8 mouse cellular contexts compared by ENCODE assay signal in the genomic region with DNA sequence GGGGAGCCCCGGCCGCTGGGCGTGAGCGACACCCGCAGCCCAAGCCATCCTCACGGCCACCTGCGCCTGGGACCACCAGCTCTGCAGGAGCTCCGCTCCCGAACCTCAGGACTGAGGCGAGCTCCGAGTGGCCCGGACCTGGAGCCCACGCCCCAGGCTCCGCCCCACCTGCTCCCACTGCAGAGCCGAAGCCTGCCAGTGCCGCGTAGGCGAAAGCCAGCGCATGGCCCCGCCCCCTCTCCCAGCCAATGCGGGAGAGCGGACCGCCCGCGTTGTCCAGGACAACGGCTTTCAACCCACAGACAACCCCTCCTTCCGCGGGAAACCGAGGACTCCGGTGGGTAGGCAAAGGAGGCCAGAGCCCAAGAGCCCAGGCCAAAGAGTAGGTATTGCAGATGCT. TPM values are rescaled to one million over a fixed set of nuclear protein-coding genes. Genes with fewer than 3 reads are reported as not detected.
A peak's percentile ranks its signal among the peaks of the same experiment; 100 is the strongest.
DNase-seq lines count a peak whose midpoint lies in the region; ATAC-seq and TF ChIP-seq lines count a peak whose summit lies in the region.

No protein-coding gene starts in this region.

- no peaks in the 10 kb centered on the region for H3K9me3 ChIP-seq in heart, embryonic 13.5 days
- H3K9me3 ChIP-seq in kidney, postnatal 0 days (replicated peaks; ENCODE audit: low read length): no peaks in the 10 kb centered on the region

- H3K4me3 ChIP-seq in bone marrow macrophage, adult 2 months (ENCODE audit: insufficient read depth, low read length): peak overlapping the region; percentile 74
- H3K4me3 ChIP-seq in embryonic fibroblast, embryonic 13.5 days (ENCODE audit: insufficient read depth, low read length): peak overlapping the region; percentile 97
- H3K4me3 ChIP-seq in heart, embryonic 13.5 days: peak overlapping the region; percentile 96
- H3K4me3 ChIP-seq in kidney, postnatal 0 days (replicated peaks; ENCODE audit: low read depth, low read length): peak overlapping the region; percentile 46
- peak overlapping the region; percentile 71; the same call in 1 of the 2 replicates for H3K4me3 ChIP-seq in liver, adult 2 months (ENCODE audit: insufficient read depth, low read depth, low read length)
- H3K4me3 ChIP-seq in myocyte: peak overlapping the region; percentile 78

- peaks cover 35% of the 10 kb centered on the region for H3K4me1 ChIP-seq in bone marrow macrophage, adult 2 months (ENCODE audit: control insufficient read depth, insufficient read depth, low read length)
- H3K4me1 ChIP-seq in embryonic fibroblast, embryonic 13.5 days (ENCODE audit: control insufficient read depth, insufficient read depth, low read length): peaks cover 9% of the 10 kb centered on the region; the same call in 1 of the 2 replicates
- peaks cover 50% of the 10 kb centered on the region for H3K4me1 ChIP-seq in heart, embryonic 13.5 days
- H3K4me1 ChIP-seq in kidney, postnatal 0 days (replicated peaks; ENCODE audit: insufficient read depth, low read length): peaks cover 29% of the 10 kb centered on the region
- H3K4me1 ChIP-seq in liver, adult 2 months (ENCODE audit: control insufficient read depth, insufficient read depth, low read length): no peaks in the 10 kb centered on the region; the same call in 1 of the 2 replicates

- H3K79me2 ChIP-seq in liver, adult 2 months (ENCODE audit: control insufficient read depth, insufficient read depth, low read length): no peaks in the 10 kb centered on the region
- H3K79me2 ChIP-seq in myocyte (ENCODE audit: control insufficient read depth, insufficient read depth): peaks cover 34% of the 10 kb centered on the region

- H3K9ac ChIP-seq in heart, embryonic 13.5 days: peak overlapping the region; percentile 99
- peak overlapping the region; percentile 57 for H3K9ac ChIP-seq in kidney, postnatal 0 days (ENCODE audit: low read depth, low read length)
- H3K9ac ChIP-seq in liver, adult 2 months (ENCODE audit: low read depth, low read length): peak overlapping the region; percentile 63

- H3K27me3 ChIP-seq in heart, embryonic 13.5 days (replicated peaks): no peaks in the 10 kb centered on the region
- H3K27me3 ChIP-seq in kidney, postnatal 0 days (ENCODE audit: insufficient read depth, low read length): no peaks in the 10 kb centered on the region
- H3K27me3 ChIP-seq in liver, adult 2 months (ENCODE audit: control insufficient read depth, insufficient read depth, low read length): peaks cover 5% of the 10 kb centered on the region; the same call in 1 of the 2 replicates
- H3K27me3 ChIP-seq in myocyte (ENCODE audit: control insufficient read depth, insufficient read depth, insufficient read length): no peaks in the 10 kb centered on the region

- H3K36me3 ChIP-seq in heart, embryonic 13.5 days: peaks cover 40% of the 10 kb centered on the region
- peaks cover 34% of the 10 kb centered on the region for H3K36me3 ChIP-seq in kidney, postnatal 0 days (ENCODE audit: insufficient read depth, low read length)
- no peaks in the 10 kb centered on the region for H3K36me3 ChIP-seq in liver, adult 2 months (ENCODE audit: control insufficient read depth, insufficient read depth, low read length)
- peaks cover 21% of the 10 kb centered on the region for H3K36me3 ChIP-seq in myocyte (ENCODE audit: control insufficient read depth, insufficient read depth)

- under 1% methylated on average over 30 of the region's 30 CpGs for WGBS in heart, embryonic 13.5 days
- under 1% methylated on average over 30 of the region's 30 CpGs for WGBS in kidney, postnatal 0 days
- WGBS in liver, adult 2 months: 1% methylated on average over 30 of the region's 30 CpGs

- peak overlapping the region; percentile 99 for H3K4me2 ChIP-seq in heart, embryonic 13.5 days
- peak overlapping the region; percentile 83 for H3K4me2 ChIP-seq in kidney, postnatal 0 days (ENCODE audit: low read length)
- peak overlapping the region; percentile 88 for H3K4me2 ChIP-seq in myocyte (ENCODE audit: low read depth)

- no peak overlapping the region for H3K27ac ChIP-seq in bone marrow macrophage, adult 2 months (ENCODE audit: insufficient read depth, low read depth, low read length)
- H3K27ac ChIP-seq in embryonic fibroblast, embryonic 13.5 days (ENCODE audit: insufficient read depth, low read length): no peak overlapping the region
- H3K27ac ChIP-seq in heart, embryonic 13.5 days (replicated peaks): 0 out of 2 replicates have a peak overlapping the region, but pooled peaks have one; percentile 100
- H3K27ac ChIP-seq in kidney, postnatal 0 days: no peak overlapping the region
- H3K27ac ChIP-seq in liver, adult 2 months (replicated peaks; ENCODE audit: insufficient read depth, low read depth, low read length): no peak overlapping the region

- peak; percentile 91 for DNase-seq in A20 (ENCODE audit: low read depth, low spot score)
- peak; percentile 95 for DNase-seq in kidney, postnatal 0 days (ENCODE audit: low spot score)
- DNase-seq in liver, adult 2 months (ENCODE audit: extremely low read depth, low read depth, low spot score): peak; percentile 53
- peak; percentile 77 to 84 for DNase-seq in spleen, postnatal 4 days (ENCODE audit: low spot score in 2 of 2)

- no peak for TF ChIP-seq CTCF in bone marrow macrophage, adult 2 months (IDR thresholded peaks at IDR 0.05; ENCODE audit: low read depth, low read length)
- no peak for TF ChIP-seq CTCF in embryonic fibroblast, embryonic 13.5 days (IDR thresholded peaks at IDR 0.05; ENCODE audit: borderline replicate concordance, insufficient read depth, low read length)
- no peak for TF ChIP-seq CTCF in kidney, postnatal 0 days (IDR thresholded peaks at IDR 0.05; ENCODE audit: low read depth)
- no peak for TF ChIP-seq CTCF in liver, adult 2 months (IDR thresholded peaks at IDR 0.05; ENCODE audit: low read depth, low read length)

- TF ChIP-seq POLR2A in bone marrow macrophage, adult 2 months (IDR thresholded peaks at IDR 0.05; ENCODE audit: borderline replicate concordance, low read depth, low read length): no peak
- no peak; the same call in 1 of the 2 replicates for TF ChIP-seq POLR2A in embryonic fibroblast, embryonic 13.5 days (IDR thresholded peaks at IDR 0.05; ENCODE audit: low read depth, low read length)
- no peak for TF ChIP-seq POLR2A in liver, adult 2 months (IDR thresholded peaks at IDR 0.05; ENCODE audit: extremely low read depth, insufficient read depth, low read length)
- TF ChIP-seq POLR2A in myocyte (IDR thresholded peaks at IDR 0.05; ENCODE audit: insufficient read length, low read depth): peak; percentile 22

- no peak overlapping the region for H3ac ChIP-seq in myocyte (ENCODE audit: control insufficient read depth, insufficient read length)

- peak; percentile 67 for ATAC-seq in heart, embryonic 13.5 days (ENCODE audit: extremely low read depth, insufficient number of reproducible peaks, low FRiP score, low TSS enrichment)
- ATAC-seq in kidney, postnatal 0 days (replicated peaks; ENCODE audit: low FRiP score, low read depth): peak; percentile 89

TF ChIP-seq in myocyte, 11 proteins besides CTCF, POLR2A, EP300 and RAD21:
- TF ChIP-seq REST (IDR thresholded peaks at IDR 0.05; ENCODE audit: insufficient read depth, insufficient read length): no peak
- peak in 1 of 3 experiments; percentile 20 for TF ChIP-seq MYOG (IDR thresholded peaks at IDR 0.05; ENCODE audit: control insufficient read depth in 1 of 3, insufficient read depth in 1 of 3, insufficient read length in 2 of 3, low read depth in 2 of 3)
- no peak for TF ChIP-seq MAX (IDR thresholded peaks at IDR 0.05; ENCODE audit: low read depth)
- peak in 1 of 3 experiments; percentile 12 for TF ChIP-seq MYOD1 (IDR thresholded peaks at IDR 0.05; ENCODE audit: control insufficient read depth in 1 of 3, insufficient read length in 2 of 3, low read depth in 2 of 3)
- TF ChIP-seq E2F4 (IDR thresholded peaks at IDR 0.05; ENCODE audit: insufficient read depth): peak; percentile 51
- no peak for TF ChIP-seq TCF12 (IDR thresholded peaks at IDR 0.05; ENCODE audit: insufficient read depth, poor library complexity, severe bottlenecking)
- peak; percentile 58 for TF ChIP-seq SRF (IDR thresholded peaks at IDR 0.05; ENCODE audit: control insufficient read depth, insufficient read length, low read depth)
TF ChIP-seq in myocyte: peak in this region for 4.

RNA-seq across cellular contexts. Expression of a gene that starts 2.8 kb away (rescaled TPM):
- polyA plus RNA-seq in bone marrow macrophage, adult 2 months (2012; ENCODE audit: insufficient read depth, insufficient read length, missing spikeins): 17.7 and 28.7 TPM in 2 replicates
- polyA plus RNA-seq in embryonic fibroblast, embryonic 13.5 days (2011; ENCODE audit: insufficient read length, low read depth, missing spikeins): 109 and 120 TPM in 2 replicates
- 9.9 and 10.3 TPM in 2 replicates for polyA plus RNA-seq in heart, embryonic 13.5 days (2015; fragmentation: Nextera tagmentation; extraction: Ambion mirVana)
- polyA plus RNA-seq in kidney, postnatal 0 days (2015; fragmentation: Nextera tagmentation; extraction: Ambion mirVana): 6.9 and 7.1 TPM in 2 replicates
- 2.3 and 2.6 TPM in 2 replicates for total RNA-seq in liver, adult 2 months (2014; rRNA removed)
- polyA plus RNA-seq in liver, adult 2 months (2012; rRNA removed): 2.2 and 4.0 TPM in 2 replicates
- 20.9 TPM for polyA plus RNA-seq in myocyte (2012; fragmentation: generic; extraction: Trizol)

RNA-seq across cellular contexts. Expression of a gene that starts 38.1 kb away (rescaled TPM):
- polyA plus RNA-seq in bone marrow macrophage, adult 2 months (2012; ENCODE audit: insufficient read depth, insufficient read length, missing spikeins): 96.5 and 113 TPM in 2 replicates
- 132 and 163 TPM in 2 replicates for polyA plus RNA-seq in embryonic fibroblast, embryonic 13.5 days (2011; ENCODE audit: insufficient read length, low read depth, missing spikeins)
- 79.3 and 97.1 TPM in 2 replicates for polyA plus RNA-seq in heart, embryonic 13.5 days (2015; fragmentation: Nextera tagmentation; extraction: Ambion mirVana)
- polyA plus RNA-seq in kidney, postnatal 0 days (2015; fragmentation: Nextera tagmentation; extraction: Ambion mirVana): 160 and 168 TPM in 2 replicates
- total RNA-seq in liver, adult 2 months (2014; rRNA removed): 82.1 and 86.1 TPM in 2 replicates
- polyA plus RNA-seq in liver, adult 2 months (2012; rRNA removed): 68.6 and 70.2 TPM in 2 replicates
- polyA plus RNA-seq in myocyte (2012; fragmentation: generic; extraction: Trizol): 400 TPM

RNA-seq across cellular contexts. Expression of a gene that starts 47.5 kb away (rescaled TPM):
- 75.7 and 82.0 TPM in 2 replicates for polyA plus RNA-seq in bone marrow macrophage, adult 2 months (2012; ENCODE audit: insufficient read depth, insufficient read length, missing spikeins)
- polyA plus RNA-seq in embryonic fibroblast, embryonic 13.5 days (2011; ENCODE audit: insufficient read length, low read depth, missing spikeins): 1.9 and 2.3 TPM in 2 replicates
- 0.74 and 0.75 TPM in 2 replicates for polyA plus RNA-seq in heart, embryonic 13.5 days (2015; fragmentation: Nextera tagmentation; extraction: Ambion mirVana)
- polyA plus RNA-seq in kidney, postnatal 0 days (2015; fragmentation: Nextera tagmentation; extraction: Ambion mirVana): 1.7 and 2.0 TPM in 2 replicates
- 15.4 and 19.7 TPM in 2 replicates for total RNA-seq in liver, adult 2 months (2014; rRNA removed)
- polyA plus RNA-seq in liver, adult 2 months (2012; rRNA removed): 10.1 and 10.5 TPM in 2 replicates
- polyA plus RNA-seq in myocyte (2012; fragmentation: generic; extraction: Trizol): 0.91 TPM

Comparison
In these comparisons a context has a peak if more than half of its experiments do, and no peak if none do; other contexts are left out.
1. H3K4me3 ChIP-seq: peak in every context shown above with its lines; median percentile 97 in embryonic fibroblast, embryonic 13.5 days; 96 in heart, embryonic 13.5 days; 78 in myocyte; 74 in bone marrow macrophage, adult 2 months; 71 in liver, adult 2 months; 46 in kidney, postnatal 0 days.